Mouse (Mus musculus) liver, postnatal 0 days (tissue): ENCODE data around the gene Frmd4b. TPM values are rescaled to one million over a fixed set of nuclear protein-coding genes. Genes with fewer than 3 reads are reported as not detected.
A peak's percentile ranks its signal among the peaks of the same experiment; 100 is the strongest.

Experiments
- ATAC-seq: fragments of 200-750 bp; cut with Nextera tagmentation; 2 replicates; pipeline ENCODE4 v1.8.0; 2017; ENCODE audit warnings: mild to moderate bottlenecking, moderate library complexity
- DNase-seq: peaks from one replicate; pipeline ENCODE4 v3.0.0-alpha.2; 2016
- H3K27ac ChIP-seq: fragments of 300-500 bp; sonication (generic); 2 replicates; pipeline ENCODE4 v1.5.1; 2014; ENCODE audit warnings: antibody characterized with exemption, moderate library complexity, mild to moderate bottlenecking, low read depth
- H3K27me3 ChIP-seq: fragments of 300-500 bp; sonication (generic); 2 replicates; pipeline ENCODE4 v1.6.1; 2014; ENCODE audit warnings: low read length, control low read depth, mixed read lengths; ENCODE audit not compliant: insufficient read depth
- H3K36me3 ChIP-seq: fragments of 300-500 bp; sonication (generic); replicated peaks from 2 replicates; pipeline ENCODE4 v1.6.1; 2014; ENCODE audit warnings: mild to moderate bottlenecking, control low read depth, low read length, moderate library complexity, mixed read lengths; ENCODE audit not compliant: insufficient read depth
- H3K4me1 ChIP-seq: fragments of 300-500 bp; sonication (generic); 2 replicates; pipeline ENCODE4 v1.6.1; 2014; ENCODE audit warnings: antibody characterized with exemption, mild to moderate bottlenecking, control low read depth; ENCODE audit not compliant: insufficient read depth
- H3K4me2 ChIP-seq: fragments of 300-500 bp; sonication (generic); 2 replicates; pipeline ENCODE4 v1.6.1; 2014; ENCODE audit warnings: low read depth, mild to moderate bottlenecking, low read length, moderate library complexity, mixed read lengths
- H3K4me3 ChIP-seq: fragments of 300-500 bp; sonication (generic); 2 replicates; pipeline ENCODE4 v1.5.1; 2014; ENCODE audit warnings: low read depth, low read length
- H3K9ac ChIP-seq: fragments of 300-500 bp; sonication (generic); replicated peaks from 2 replicates; pipeline ENCODE4 v1.6.1; 2014; ENCODE audit warnings: mild to moderate bottlenecking, moderate library complexity
- H3K9me3 ChIP-seq: fragments of 300-500 bp; sonication (generic); 2 replicates; pipeline ENCODE4 v1.6.1; 2016; ENCODE audit warnings: mild to moderate bottlenecking, control low read depth, low read length, mixed read lengths
- CTCF ChIP-seq: sonication (generic); IDR thresholded peaks from 2 replicates; pipeline ENCODE4 v1.5.1; 2016; ENCODE audit warnings: antibody characterized with exemption, low read depth
- EP300 ChIP-seq: IDR thresholded peaks from 2 replicates; pipeline ENCODE4 v1.6.1; 2016; ENCODE audit warnings: antibody characterized with exemption, low read depth, mild to moderate bottlenecking
- WGBS: fragments of 180-500 bp; shearing (Covaris S2); extraction: QIAGEN DNeasy Blood & Tissue Kit; methylation state at CpG from one replicate; pipeline ENCODE4 v1.1.7; 2014; ENCODE audit not compliant: insufficient replicate concordance; 5-methylcytosine and 5-hydroxymethylcytosine counted together
- polyA plus RNA-seq: library from polyadenylated mRNA; unstranded; fragments of >200 nt; fragmentation: Nextera tagmentation; extraction: Ambion mirVana; gene quantifications from 2 replicates; pipeline ENCODE4 v1.2.1, GENCODE M21; 2015

Gene Frmd4b
- polyA plus RNA-seq, 1 experiment from 2014 or later, result 8.3 TPM

- 68% methylated on average over 2 of the region's 2 CpGs for WGBS
- TF ChIP-seq EP300, result peak; percentile 28; the same call in 1 of the 2 replicates
- TF ChIP-seq CTCF, result no peak
- Histone ChIP-seq H3K4me3 (no peak overlapping the region), H3K27me3 (no peaks in the 10 kb centered on the region), H3K9me3 (no peaks in the 10 kb centered on the region), H3K4me1 (no peaks in the 10 kb centered on the region), H3K27ac (no peak overlapping the region), H3K9ac (no peak overlapping the region), H3K36me3 (no peaks in the 10 kb centered on the region), H3K4me2 (no peak overlapping the region)
- DNase-seq (no peak), ATAC-seq (no peak)
Observed at GRCm38 (mm10) chr6:97449806-97450205, 167.5 kb downstream of the Frmd4b start.

- Histone ChIP-seq H3K4me3 (no peak overlapping the region), H3K27me3 (no peaks in the 10 kb centered on the region), H3K9ac (no peak overlapping the region), H3K4me2 (no peak overlapping the region), H3K36me3 (no peaks in the 10 kb centered on the region), H3K4me1 (no peaks in the 10 kb centered on the region), H3K27ac (peak overlapping the region; percentile 39; the same call in 1 of the 2 replicates), H3K9me3 (no peaks in the 10 kb centered on the region)
- no peak for DNase-seq
- 53% methylated on average over 4 of the region's 4 CpGs for WGBS
- TF ChIP-seq CTCF (no peak), EP300 (no peak)
- ATAC-seq, result peak; percentile 41; the same call in 1 of the 2 replicates
Observed at GRCm38 (mm10) chr6:97447020-97447419, 170.3 kb downstream of the Frmd4b start.

GRCm38 (mm10) chr6:97444145-97444544, 173.2 kb downstream of the Frmd4b start:
- no peaks in the 10 kb centered on the region for H3K36me3 ChIP-seq
- no peaks in the 10 kb centered on the region for H3K27me3 ChIP-seq
- H3K4me1 ChIP-seq, result no peaks in the 10 kb centered on the region
- ATAC-seq (no peak), DNase-seq (no peak)
- TF ChIP-seq CTCF (no peak), EP300 (no peak)
- no peaks in the 10 kb centered on the region for H3K9me3 ChIP-seq
- H3K4me3 ChIP-seq, result no peak overlapping the region
- H3K27ac ChIP-seq, result no peak overlapping the region
- H3K9ac ChIP-seq, result no peak overlapping the region
- 71% methylated on average over 5 of the region's 5 CpGs for WGBS
- no peak overlapping the region for H3K4me2 ChIP-seq

GRCm38 (mm10) chr6:97443522-97443921, 173.8 kb downstream of the Frmd4b start:
- Histone ChIP-seq H3K4me1 (no peaks in the 10 kb centered on the region), H3K4me2 (no peak overlapping the region), H3K36me3 (no peaks in the 10 kb centered on the region), H3K27me3 (no peaks in the 10 kb centered on the region), H3K9me3 (no peaks in the 10 kb centered on the region), H3K27ac (no peak overlapping the region), H3K9ac (no peak overlapping the region), H3K4me3 (no peak overlapping the region)
- DNase-seq (no peak), ATAC-seq (no peak)
- no peak for TF ChIP-seq CTCF
- TF ChIP-seq EP300, result no peak
- WGBS, result 62% methylated on average over 4 of the region's 4 CpGs

GRCm38 (mm10) chr6:97441357-97441756, 176.0 kb downstream of the Frmd4b start:
- Histone ChIP-seq H3K4me1 (peaks cover 4% of the 10 kb centered on the region; the same call in 1 of the 2 replicates), H3K9ac (no peak overlapping the region), H3K36me3 (no peaks in the 10 kb centered on the region), H3K27me3 (no peaks in the 10 kb centered on the region), H3K4me3 (no peak overlapping the region), H3K27ac (peak overlapping the region; percentile 29; the same call in 1 of the 2 replicates), H3K4me2 (no peak overlapping the region), H3K9me3 (no peaks in the 10 kb centered on the region)
- TF ChIP-seq EP300, result no peak
- TF ChIP-seq CTCF, result no peak
- WGBS, result 53% methylated on average over 7 of the region's 7 CpGs
- no peak for DNase-seq
- ATAC-seq, result peak; percentile 31; the same call in 1 of the 2 replicates

GRCm38 (mm10) chr6:97438918-97439645, 178.3 kb downstream of the Frmd4b start:
- DNase-seq, result peak; percentile 35
- Histone ChIP-seq H3K9ac (no peak overlapping the region), H3K36me3 (no peaks in the 10 kb centered on the region), H3K4me1 (peaks cover 4% of the 10 kb centered on the region; the same call in 1 of the 2 replicates), H3K4me2 (peak overlapping the region; percentile 16; the same call in 1 of the 2 replicates), H3K9me3 (no peaks in the 10 kb centered on the region), H3K27me3 (no peaks in the 10 kb centered on the region), H3K27ac (peak overlapping the region; percentile 24; the same call in 1 of the 2 replicates), H3K4me3 (no peak overlapping the region)
- ATAC-seq, result peak; percentile 48; the same call in 1 of the 2 replicates
- WGBS, result 30% methylated on average over 16 of the region's 16 CpGs
- TF ChIP-seq EP300 (no peak), CTCF (no peak)
